Mouse (Mus musculus): ENCODE measurements around the gene Celf5.

The Celf5 gene

GRCm38 (mm10) chr10:81482533-81482889 lies at the start of gene Celf5:
Gene Celf5 (minus strand): TSS chr10:81482709.
- peak; percentile 67 for DNase-seq

GRCm38 (mm10) chr10:81526779-81527178 lies 44.3 kb upstream of the Celf5 start:
- DNase-seq, result peak; percentile 89

GRCm38 (mm10) chr10:81525017-81525694 lies 42.6 kb upstream of the Celf5 start:
- DNase-seq, result no peak

- DNase-seq, result no peak
These were observed 41.6 kb upstream of the Celf5 start, which contains the start of gene Gna15 for GRCm38 (mm10) chr10:81524051-81524605. Gene Gna15 (minus strand): TSS chr10:81524225.

- no peak for DNase-seq
These were observed 41.1 kb upstream of the Celf5 start for GRCm38 (mm10) chr10:81523570-81523969.

- no peak for DNase-seq
These were observed 40.6 kb upstream of the Celf5 start for GRCm38 (mm10) chr10:81523142-81523541.

- no peak for DNase-seq
These were observed 37.5 kb upstream of the Celf5 start for GRCm38 (mm10) chr10:81519978-81520365.

- no peak for DNase-seq
These were observed 36.9 kb upstream of the Celf5 start for GRCm38 (mm10) chr10:81519227-81519977.

GRCm38 (mm10) chr10:81518546-81518945 lies 36.0 kb upstream of the Celf5 start:
- DNase-seq, result peak; percentile 84

- DNase-seq, result no peak
These were observed 34.7 kb upstream of the Celf5 start for GRCm38 (mm10) chr10:81517227-81517626.

- no peak for DNase-seq
These were observed 31.3 kb upstream of the Celf5 start for GRCm38 (mm10) chr10:81513798-81514197.

GRCm38 (mm10) chr10:81510246-81510810 lies 27.8 kb upstream of the Celf5 start:
- DNase-seq, result no peak

GRCm38 (mm10) chr10:81507691-81508489 lies 25.4 kb upstream of the Celf5 start:
- DNase-seq, result no peak

GRCm38 (mm10) chr10:81507095-81507494 lies 24.6 kb upstream of the Celf5 start:
- DNase-seq, result no peak

GRCm38 (mm10) chr10:81505016-81505664 lies 22.6 kb upstream of the Celf5 start:
- DNase-seq, result no peak

GRCm38 (mm10) chr10:81502658-81503057 lies 20.1 kb upstream of the Celf5 start:
- DNase-seq, result peak; percentile 94

GRCm38 (mm10) chr10:81501863-81502262 lies 19.4 kb upstream of the Celf5 start:
- no peak for DNase-seq

- no peak for DNase-seq
These were observed 17.5 kb upstream of the Celf5 start, which contains the start of gene S1pr4 for GRCm38 (mm10) chr10:81500032-81500431. Gene S1pr4 (minus strand): TSS chr10:81500132.

- no peak for DNase-seq
These were observed 16.9 kb upstream of the Celf5 start for GRCm38 (mm10) chr10:81499250-81499901.

- no peak for DNase-seq
These were observed 16.1 kb upstream of the Celf5 start for GRCm38 (mm10) chr10:81498316-81499249.
